Mouse (Mus musculus): Measurements from ENCODE around the gene Gstp3. TPM values are rescaled to one million over a fixed set of nuclear protein-coding genes. Genes with fewer than 3 reads are reported as not detected.

The Gstp3 gene
- total and polyA plus RNA-seq, 3 experiments: 1.4 TPM; not detected in 2

- no peak overlapping the region for H3K27ac ChIP-seq (ENCODE audit: insufficient read depth, low read depth)
- no peaks in the 10 kb centered on the region for H3K4me1 ChIP-seq (ENCODE audit: control insufficient read depth in 1 of 2, insufficient read depth in 2 of 2)
- H3K36me3 ChIP-seq (replicated peaks in 1 of 2; ENCODE audit: control insufficient read depth in 1 of 2, insufficient read depth in 1 of 2, low read length in 1 of 2): no peaks in the 10 kb centered on the region
- H3K4me3 ChIP-seq (replicated peaks in 1 of 3; ENCODE audit: low read depth in 2 of 3, low read length in 2 of 3, poor library complexity in 1 of 3): no peak overlapping the region
- in situ Hi-C loops (cut with MboI; ENCODE audit: low pct_ligation_motif_present, low pct_unique_long_range_greater_than_20kb, low sequenced_read_pairs) (loop anchor here (5.0 kb wide), 2 partner anchors 36 to 71 kb away; no protein-coding TSS in a partner anchor), dilution Hi-C loops (cut with MboI; ENCODE audit: extremely low pct_ligation_motif_present, extremely low pct_unique_long_range_greater_than_20kb, low sequenced_read_pairs) (no loop called here)
- H3K9me3 ChIP-seq (replicated peaks; ENCODE audit: low read length): no peaks in the 10 kb centered on the region
- H3K27me3 ChIP-seq (replicated peaks): peaks cover 48% of the 10 kb centered on the region
- H3K79me2 ChIP-seq (replicated peaks; ENCODE audit: control insufficient read depth, extremely low read depth, insufficient read depth, poor library complexity, severe bottlenecking): no peaks in the 10 kb centered on the region
- no peak for TF ChIP-seq ETS1 (conservative IDR thresholded peaks at IDR 0.05; ENCODE audit: low read depth, low read length)
- no peak for TF ChIP-seq POLR2A (IDR thresholded peaks at IDR 0.05; ENCODE audit: low read depth, low read length)
- TF ChIP-seq RAD21 (IDR thresholded peaks at IDR 0.05; ENCODE audit: low read depth, low read length): no peak
- H3K9ac ChIP-seq (ENCODE audit: insufficient read depth, low read depth): no peak overlapping the region
- no peak for DNase-seq (ENCODE audit: extremely low read depth)
- H3K4me2 ChIP-seq (ENCODE audit: insufficient read depth, low read depth, poor library complexity, severe bottlenecking): no peak overlapping the region
Observed at GRCm38 (mm10) chr19:4088146-4088545, 28.8 kb upstream of the Gstp3 start.

- no peak overlapping the region for H3K27ac ChIP-seq (ENCODE audit: insufficient read depth, low read depth)
- H3K4me2 ChIP-seq (ENCODE audit: insufficient read depth, low read depth, poor library complexity, severe bottlenecking): no peak overlapping the region
- peaks cover 56% of the 10 kb centered on the region for H3K27me3 ChIP-seq (replicated peaks)
- no peaks in the 10 kb centered on the region for H3K79me2 ChIP-seq (replicated peaks; ENCODE audit: control insufficient read depth, extremely low read depth, insufficient read depth, poor library complexity, severe bottlenecking)
- dilution Hi-C loops (cut with MboI; ENCODE audit: extremely low pct_ligation_motif_present, extremely low pct_unique_long_range_greater_than_20kb, low sequenced_read_pairs) (no loop called here), in situ Hi-C loops (cut with MboI; ENCODE audit: low pct_ligation_motif_present, low pct_unique_long_range_greater_than_20kb, low sequenced_read_pairs) (loop anchor here (5.0 kb wide), 2 partner anchors 35 to 70 kb away; no protein-coding TSS in a partner anchor)
- no peak for DNase-seq (ENCODE audit: extremely low read depth)
- H3K9me3 ChIP-seq (replicated peaks; ENCODE audit: low read length): no peaks in the 10 kb centered on the region
- no peak overlapping the region for H3K4me3 ChIP-seq (replicated peaks in 1 of 3; ENCODE audit: low read depth in 2 of 3, low read length in 2 of 3, poor library complexity in 1 of 3)
- H3K4me1 ChIP-seq (ENCODE audit: control insufficient read depth in 1 of 2, insufficient read depth in 2 of 2): no peaks in the 10 kb centered on the region
- H3K36me3 ChIP-seq (replicated peaks in 1 of 2; ENCODE audit: control insufficient read depth in 1 of 2, insufficient read depth in 1 of 2, low read length in 1 of 2): no peaks in the 10 kb centered on the region
- no peak for TF ChIP-seq BHLHE40 (IDR thresholded peaks at IDR 0.05; ENCODE audit: low read depth, low read length)
- TF ChIP-seq USF1 (IDR thresholded peaks at IDR 0.05; ENCODE audit: low read depth, low read length): no peak
- no peak for TF ChIP-seq MAX (IDR thresholded peaks at IDR 0.05; ENCODE audit: low read length)
- no peak for TF ChIP-seq ZKSCAN1 (IDR thresholded peaks at IDR 0.05; ENCODE audit: borderline replicate concordance, low read depth, low read length)
- TF ChIP-seq PAX5 (IDR thresholded peaks at IDR 0.05; ENCODE audit: low read length): no peak
- TF ChIP-seq MXI1 (IDR thresholded peaks at IDR 0.05; ENCODE audit: low read depth, low read length): no peak
- no peak for TF ChIP-seq SMC3 (IDR thresholded peaks at IDR 0.05; ENCODE audit: low read depth, low read length)
- H3K9ac ChIP-seq (ENCODE audit: insufficient read depth, low read depth): no peak overlapping the region
Observed at GRCm38 (mm10) chr19:4087090-4087489, 27.7 kb upstream of the Gstp3 start.

- DNase-seq (ENCODE audit: extremely low read depth): no peak
- dilution Hi-C loops (cut with MboI; ENCODE audit: extremely low pct_ligation_motif_present, extremely low pct_unique_long_range_greater_than_20kb, low sequenced_read_pairs): no loop called here
- Histone ChIP-seq H3K27ac (ENCODE audit: insufficient read depth, low read depth) (no peak overlapping the region), H3K4me3 (replicated peaks in 1 of 3; ENCODE audit: low read depth in 2 of 3, low read length in 2 of 3, poor library complexity in 1 of 3) (no peak overlapping the region), H3K9ac (ENCODE audit: insufficient read depth, low read depth) (no peak overlapping the region), H3K4me2 (ENCODE audit: insufficient read depth, low read depth, poor library complexity, severe bottlenecking) (no peak overlapping the region), H3K27me3 (replicated peaks) (peaks cover 65% of the 10 kb centered on the region), H3K79me2 (replicated peaks; ENCODE audit: control insufficient read depth, extremely low read depth, insufficient read depth, poor library complexity, severe bottlenecking) (no peaks in the 10 kb centered on the region), H3K9me3 (replicated peaks; ENCODE audit: low read length) (no peaks in the 10 kb centered on the region), H3K36me3 (replicated peaks in 1 of 2; ENCODE audit: control insufficient read depth in 1 of 2, insufficient read depth in 1 of 2, low read length in 1 of 2) (no peaks in the 10 kb centered on the region), H3K4me1 (ENCODE audit: control insufficient read depth in 1 of 2, insufficient read depth in 2 of 2) (no peaks in the 10 kb centered on the region)
- no peak for TF ChIP-seq ELF1 (IDR thresholded peaks at IDR 0.05; ENCODE audit: low read depth, low read length)
- TF ChIP-seq TCF12 (IDR thresholded peaks at IDR 0.05; ENCODE audit: low read depth, low read length): no peak
- TF ChIP-seq MEF2A (IDR thresholded peaks at IDR 0.05; ENCODE audit: borderline replicate concordance, low read depth, low read length): no peak
- no peak for TF ChIP-seq MYC (IDR thresholded peaks at IDR 0.05; ENCODE audit: low read depth, low read length)
- no peak for TF ChIP-seq NRF1 (IDR thresholded peaks at IDR 0.05; ENCODE audit: low read depth, low read length)
- TF ChIP-seq USF2 (conservative IDR thresholded peaks at IDR 0.05; ENCODE audit: low read depth, low read length): no peak
- TF ChIP-seq HCFC1 (IDR thresholded peaks at IDR 0.05; ENCODE audit: low read depth, low read length): no peak
- no peak for TF ChIP-seq E2F4 (IDR thresholded peaks at IDR 0.05; ENCODE audit: insufficient replicate concordance, low read depth, low read length)
- TF ChIP-seq SIN3A (IDR thresholded peaks at IDR 0.05; ENCODE audit: low read length): no peak
- no peak for TF ChIP-seq IRF4 (IDR thresholded peaks at IDR 0.05; ENCODE audit: low read depth, low read length)
- no peak for TF ChIP-seq CTCF (conservative IDR thresholded peaks at IDR 0.05 in 1 of 2, IDR thresholded peaks at IDR 0.05 in 1 of 2; ENCODE audit: low read depth in 2 of 2, low read length in 2 of 2)
- TF ChIP-seq BHLHE40 (IDR thresholded peaks at IDR 0.05; ENCODE audit: low read depth, low read length): no peak
- no peak for TF ChIP-seq ETS1 (conservative IDR thresholded peaks at IDR 0.05; ENCODE audit: low read depth, low read length)
- no peak for TF ChIP-seq POLR2AphosphoS2 (IDR thresholded peaks at IDR 0.05; ENCODE audit: low read depth, low read length)
- TF ChIP-seq ZC3H11A (IDR thresholded peaks at IDR 0.05; ENCODE audit: low read depth, low read length): no peak
- no peak for TF ChIP-seq TBP (conservative IDR thresholded peaks at IDR 0.05; ENCODE audit: low read depth, low read length)
- TF ChIP-seq ZKSCAN1 (IDR thresholded peaks at IDR 0.05; ENCODE audit: borderline replicate concordance, low read depth, low read length): no peak
- no peak for TF ChIP-seq MXI1 (IDR thresholded peaks at IDR 0.05; ENCODE audit: low read depth, low read length)
- no peak for TF ChIP-seq KAT2A (IDR thresholded peaks at IDR 0.05; ENCODE audit: insufficient replicate concordance, low read length)
- in situ Hi-C loops (cut with MboI; ENCODE audit: low pct_ligation_motif_present, low pct_unique_long_range_greater_than_20kb, low sequenced_read_pairs): loop anchor here (5.0 kb wide), 2 partner anchors 34 to 69 kb away; no protein-coding TSS in a partner anchor
Observed at GRCm38 (mm10) chr19:4086156-4086555, 26.8 kb upstream of the Gstp3 start.

All from CH12.LX (cell line).